ENCODE assay signal across 9 mouse cellular contexts in the genomic region with DNA sequence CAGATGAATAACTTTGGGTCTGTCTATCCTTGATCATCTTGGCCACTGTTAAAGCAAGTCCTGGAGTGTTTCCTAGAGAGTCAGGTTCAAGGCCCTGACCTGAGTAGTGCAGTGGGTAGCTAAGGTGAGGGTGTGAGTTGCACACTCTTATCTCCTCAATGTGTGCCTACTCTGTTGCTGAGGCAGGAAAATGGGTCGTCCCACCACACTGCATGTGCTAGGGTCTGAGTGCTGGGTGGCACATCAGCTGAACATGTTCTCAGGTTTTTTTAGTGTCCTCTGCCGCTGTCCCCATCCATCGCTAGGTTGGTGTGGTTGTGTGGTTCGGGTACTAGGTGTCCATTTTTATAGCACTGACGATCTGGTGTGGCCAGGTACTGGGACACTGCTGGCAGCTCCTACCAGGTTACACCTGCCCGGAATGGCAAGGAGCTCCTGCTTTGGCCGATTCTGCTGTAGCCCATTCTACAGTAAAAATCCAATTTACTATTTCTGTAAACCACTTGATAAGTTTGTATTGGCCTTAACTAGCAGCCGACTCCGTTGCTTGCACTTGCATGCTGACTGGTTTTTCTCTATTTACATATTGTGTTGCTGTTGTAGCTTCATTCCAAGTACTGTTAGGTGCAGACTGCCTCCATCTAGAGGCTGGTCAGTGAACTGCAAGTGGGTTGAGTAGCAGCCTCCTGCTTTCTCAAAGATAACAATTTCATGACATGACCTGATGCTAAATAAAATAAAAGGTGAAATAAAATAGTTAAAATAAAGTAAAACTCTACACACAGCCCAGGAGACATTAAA.
DNase-seq lines count a peak whose midpoint lies in the region; ATAC-seq and TF ChIP-seq lines count a peak whose summit lies in the region.
"Had no signal": no experiment of that assay in that cellular context is flagged by ENCODE, and none has a peak within 500 bp of the region (broad histone marks: within the 10 kb centered on the region; RNA-seq: fewer than 3 reads in every experiment).

No protein-coding gene starts in this region.

- H3K9ac ChIP-seq in hindbrain, embryonic 12.5 days = no peak overlapping the region

- no peak overlapping the region for H3K4me2 ChIP-seq in hindbrain, embryonic 12.5 days (replicated peaks)

- H3K27ac ChIP-seq in hindbrain, embryonic 10.5 days = no peak overlapping the region
- H3K27ac ChIP-seq in hindbrain, embryonic 12.5 days = no peak overlapping the region
- H3K27ac ChIP-seq in kidney, adult 2 months (ENCODE audit: insufficient read depth, low read depth, low read length) = no peak overlapping the region

- intact Hi-C loops in left cerebral cortex, postnatal 4 days (cut with DNase I) = loop anchor here (10.0 kb wide), 2 partner anchors 102 to 148 kb away; no protein-coding TSS in a partner anchor

- DNase-seq in hindbrain, embryonic 10.5 days (ENCODE audit: low spot score) = peak; percentile 51
- peak; percentile 43 for DNase-seq in cerebellum, adult 9-10 months
- peak; percentile 37 to 85 for DNase-seq in frontal cortex, adult 2 months (ENCODE audit: extremely low spot score in 1 of 2, low spot score in 1 of 2)
- DNase-seq in kidney, adult 2 months = peak; percentile 62
- peak; percentile 51 for DNase-seq in left cerebral cortex, postnatal 4 days
- peak; percentile 52 for DNase-seq in neural tube, embryonic 10.5 days (ENCODE audit: extremely low spot score, low spot score)
- peak; percentile 41 to 54 for DNase-seq in urinary bladder, postnatal 36 days (ENCODE audit: low spot score in 2 of 2)

- no peak; the same call in 1 of the 2 replicates for ATAC-seq in hindbrain, embryonic 12.5 days (ENCODE audit: low FRiP score)

- TF ChIP-seq POLR2A in kidney, adult 2 months (IDR thresholded peaks at IDR 0.05; ENCODE audit: low read depth, low read length) = no peak

- H3K27me3 ChIP-seq in hindbrain, embryonic 10.5 days (ENCODE audit: insufficient read depth, poor library complexity, severe bottlenecking) = no peaks in the 10 kb centered on the region
- no peaks in the 10 kb centered on the region for H3K27me3 ChIP-seq in hindbrain, embryonic 12.5 days
- no peaks in the 10 kb centered on the region for H3K27me3 ChIP-seq in kidney, adult 2 months (replicated peaks; ENCODE audit: control insufficient read depth, insufficient read depth, low read length)

- H3K4me3 ChIP-seq in hindbrain, embryonic 10.5 days = no peak overlapping the region
- H3K4me3 ChIP-seq in hindbrain, embryonic 12.5 days = no peak overlapping the region
- no peak overlapping the region for H3K4me3 ChIP-seq in kidney, adult 2 months (ENCODE audit: insufficient read depth, low read depth, low read length)
- H3K4me3 ChIP-seq: myocyte had no signal

- no peaks in the 10 kb centered on the region for H3K36me3 ChIP-seq in hindbrain, embryonic 10.5 days
- no peaks in the 10 kb centered on the region for H3K36me3 ChIP-seq in hindbrain, embryonic 12.5 days
- H3K36me3 ChIP-seq in kidney, adult 2 months (ENCODE audit: control insufficient read depth, insufficient read depth, low read length) = no peaks in the 10 kb centered on the region

- H3K4me1 ChIP-seq in hindbrain, embryonic 10.5 days (replicated peaks) = no peaks in the 10 kb centered on the region
- H3K4me1 ChIP-seq in hindbrain, embryonic 12.5 days = no peaks in the 10 kb centered on the region
- no peaks in the 10 kb centered on the region for H3K4me1 ChIP-seq in kidney, adult 2 months (ENCODE audit: control insufficient read depth, insufficient read depth, low read length)

- H3K9me3 ChIP-seq in hindbrain, embryonic 10.5 days = no peaks in the 10 kb centered on the region
- no peaks in the 10 kb centered on the region for H3K9me3 ChIP-seq in hindbrain, embryonic 12.5 days (replicated peaks)

- peak; percentile 86 for TF ChIP-seq CTCF in kidney, adult 2 months (conservative IDR thresholded peaks at IDR 0.05; ENCODE audit: insufficient read depth, insufficient read length, low read depth, low read length)

- 74% methylated on average over 9 of the region's 9 CpGs for WGBS in hindbrain, embryonic 10.5 days
- WGBS in hindbrain, embryonic 12.5 days = 73% methylated on average over 9 of the region's 9 CpGs
- WGBS in kidney, adult 2 months = 57% methylated on average over 9 of the region's 9 CpGs
